Mouse (Mus musculus) layer of hippocampus, adult 11-12 months (tissue): Measurements from ENCODE around the gene Tifa.
"Not testable (repeated sequence)": the region's sequence is repeated elsewhere in the genome, so short reads cannot be mapped to it uniquely, and the experiment has no call there.

ENCODE experiments used
- DNase-seq: peaks from one replicate; pipeline ENCODE4 v3.0.0; 2022; ENCODE audit warnings: low spot score

Tifa gene

DNA sequence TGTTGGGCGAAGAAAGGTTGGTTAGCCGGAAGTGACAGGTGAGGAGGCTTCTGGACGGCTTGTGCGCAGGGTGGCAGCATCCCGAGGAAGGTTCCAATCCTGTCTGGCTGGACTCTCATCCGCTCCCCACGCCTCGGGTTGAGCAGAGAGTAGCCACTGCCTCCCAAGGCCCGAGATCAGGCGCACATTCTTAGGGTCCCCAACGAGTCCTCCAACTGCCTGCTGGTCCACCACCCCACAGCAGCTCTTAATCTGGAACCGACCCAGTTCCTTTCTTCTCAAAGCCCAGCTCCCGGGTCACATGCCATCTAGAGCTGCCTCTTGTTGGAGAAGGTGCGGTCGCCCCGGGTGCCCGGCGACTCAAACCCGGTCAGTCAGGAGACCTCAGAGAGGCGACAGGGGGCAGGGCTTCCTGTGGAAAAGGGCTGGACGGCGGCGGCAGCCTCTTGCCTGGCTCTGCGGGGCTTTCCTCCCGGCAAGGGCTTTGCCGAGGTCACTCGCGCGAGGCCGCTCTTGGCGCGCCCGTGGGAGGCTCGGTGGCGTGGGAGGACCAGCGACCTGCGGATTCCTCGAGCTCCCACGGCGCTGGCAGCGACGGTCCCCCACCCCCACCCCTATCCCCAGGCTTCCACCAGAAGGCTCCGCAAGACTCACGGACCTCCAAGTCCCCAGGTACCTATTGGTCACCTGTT lies at the start of gene Tifa:
Tifa (plus strand) TSS at position 306 of the 692 bp plus-strand sequence.
- peak; percentile 66 for DNase-seq

GRCm38 (mm10) chr3:127741473-127741872 lies 48.1 kb upstream of the Tifa start:
- no peak for DNase-seq

DNA sequence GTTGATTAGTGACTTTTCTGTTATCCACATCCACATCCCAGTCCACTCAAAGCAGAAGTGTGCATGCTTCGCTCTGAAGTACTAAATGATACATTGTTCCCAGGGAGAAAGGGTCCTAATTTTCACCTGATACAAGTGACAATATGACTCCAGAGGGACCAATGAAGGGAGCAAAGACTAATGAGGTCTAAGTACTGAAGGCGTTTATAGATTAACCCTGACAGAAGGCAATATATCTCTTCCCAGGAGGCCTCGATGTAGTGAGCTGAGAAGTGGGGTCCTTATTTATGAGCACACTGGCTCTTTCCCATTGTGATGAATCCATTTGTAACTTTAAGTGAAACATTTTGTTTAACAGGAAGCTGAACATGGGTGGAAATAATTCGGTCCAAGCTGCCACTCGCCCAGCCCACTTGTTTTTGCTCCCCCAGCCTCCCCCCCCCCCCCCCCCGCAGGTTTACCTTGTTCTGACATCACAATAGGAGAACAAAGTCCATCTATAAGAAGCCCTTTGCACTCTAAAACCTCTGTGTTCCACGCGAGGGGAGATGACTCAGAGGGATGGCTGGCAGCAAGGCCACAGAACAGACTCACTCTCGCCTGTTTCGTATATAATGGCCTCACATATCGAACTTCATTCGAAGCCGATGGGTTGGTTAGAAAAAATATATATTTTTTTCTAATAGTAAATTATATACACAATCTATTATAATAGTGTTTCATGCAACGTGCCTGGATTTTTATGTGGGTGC lies 45.8 kb upstream of the Tifa start:
- DNase-seq: no peak

- no peak for DNase-seq
Measured at GRCm38 (mm10) chr3:127745504-127745903, 44.1 kb upstream of the Tifa start.

DNA sequence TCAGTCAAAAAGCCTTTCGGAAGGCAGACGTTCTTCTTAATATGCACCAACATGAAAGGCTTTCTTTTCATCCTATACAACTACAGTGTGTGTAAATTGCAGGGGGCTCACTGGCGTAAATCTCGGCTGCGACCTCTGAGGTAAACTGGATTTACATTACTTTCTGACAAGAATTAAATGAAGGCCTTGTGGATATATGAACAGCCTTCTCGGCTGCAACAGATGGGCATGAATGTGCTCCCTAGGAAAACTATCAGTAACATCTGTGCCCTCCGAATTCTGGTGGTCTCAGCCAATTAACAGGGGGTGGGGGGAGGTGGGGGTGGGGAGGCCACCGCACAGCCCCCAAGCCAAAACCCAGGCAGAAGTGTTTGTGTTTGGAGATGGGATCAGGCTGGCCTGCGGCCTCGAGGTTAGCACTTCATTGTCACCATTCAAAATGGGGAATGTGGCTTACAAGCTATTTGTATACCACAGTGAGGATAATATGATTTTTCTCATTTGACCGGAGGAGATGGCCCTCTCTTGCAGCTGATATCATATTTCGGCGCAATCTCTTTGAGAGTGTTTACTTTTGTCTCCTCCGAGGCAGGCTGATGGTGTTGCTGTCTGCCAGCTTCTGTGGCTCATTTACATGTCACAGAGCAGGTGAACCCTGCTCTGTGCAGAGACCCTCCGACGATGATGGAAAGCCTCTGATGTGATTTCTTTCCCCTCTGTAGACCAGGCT lies 43.5 kb upstream of the Tifa start:
- no peak for DNase-seq

DNA sequence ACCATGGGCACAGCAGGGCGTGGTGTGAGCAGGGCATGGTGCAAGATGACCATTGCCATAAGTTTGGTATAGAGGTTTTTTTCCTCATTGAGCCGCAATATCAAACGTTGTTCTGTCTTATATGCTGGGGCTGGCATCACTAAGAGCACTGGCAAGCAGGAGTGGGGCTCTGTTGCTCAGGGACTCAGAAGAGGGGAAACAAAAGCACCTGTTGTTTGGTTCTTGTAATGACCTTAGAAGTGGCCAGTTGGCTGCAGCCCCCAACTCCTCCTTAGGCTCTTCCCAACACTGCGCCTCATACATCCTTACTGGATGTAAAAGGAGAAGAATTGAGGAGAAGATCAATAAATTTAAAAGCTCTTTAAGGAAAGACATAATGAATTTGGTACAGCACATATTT lies 41.0 kb upstream of the Tifa start:
- no peak for DNase-seq

- DNase-seq: no peak
Measured at GRCm38 (mm10) chr3:127749266-127749665, 40.3 kb upstream of the Tifa start.

- no peak for DNase-seq
Measured at GRCm38 (mm10) chr3:127749981-127750562, 39.5 kb upstream of the Tifa start.

- no peak for DNase-seq
Measured at GRCm38 (mm10) chr3:127756458-127756857, 33.1 kb upstream of the Tifa start.

DNA sequence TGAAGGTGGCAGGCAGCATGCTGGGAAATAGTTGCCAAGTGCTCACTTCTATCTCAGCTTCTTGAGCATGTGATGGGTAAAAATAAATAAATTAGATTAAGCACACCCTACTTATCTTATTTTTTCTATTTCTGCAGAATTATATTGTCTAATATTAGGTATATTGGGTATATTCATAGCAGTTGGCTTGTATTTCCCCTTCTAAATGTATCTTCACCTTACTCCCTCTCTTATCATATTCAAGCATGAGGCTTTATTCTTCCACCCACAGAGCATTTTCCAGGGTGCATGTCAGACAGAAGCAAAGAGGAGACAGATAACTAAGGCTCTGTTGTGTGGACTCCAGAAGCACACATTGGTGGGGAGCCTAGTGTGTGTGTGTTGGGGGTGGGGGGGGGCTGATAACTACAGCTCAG lies 31.7 kb upstream of the Tifa start:
- no peak for DNase-seq

DNA sequence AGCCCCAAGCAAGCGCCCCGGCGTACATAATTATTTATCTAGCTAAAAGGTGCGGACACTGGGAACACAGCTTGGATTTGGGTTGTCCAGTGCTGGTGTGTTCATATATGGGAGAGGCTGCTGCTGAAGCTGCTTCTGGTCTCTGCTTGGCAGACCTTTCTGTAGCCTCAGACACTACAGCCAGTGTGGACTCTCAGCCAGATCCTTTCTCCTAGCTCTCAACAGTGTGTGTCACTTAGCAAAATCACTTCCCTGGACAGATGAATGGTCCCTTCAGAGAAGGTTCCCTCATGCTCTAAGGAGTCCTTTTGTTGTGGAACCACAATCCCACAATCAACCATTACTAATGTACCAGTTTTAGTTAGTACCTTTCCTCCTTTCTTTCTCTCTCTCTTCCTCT lies 30.8 kb upstream of the Tifa start:
- DNase-seq: no peak

- DNase-seq: peak; percentile 60
Measured at GRCm38 (mm10) chr3:127759212-127759611, 30.4 kb upstream of the Tifa start.

GRCm38 (mm10) chr3:127762403-127762802 lies 27.2 kb upstream of the Tifa start:
- no peak for DNase-seq

GRCm38 (mm10) chr3:127763076-127763612 lies 26.5 kb upstream of the Tifa start:
- DNase-seq: peak; percentile 81

DNA sequence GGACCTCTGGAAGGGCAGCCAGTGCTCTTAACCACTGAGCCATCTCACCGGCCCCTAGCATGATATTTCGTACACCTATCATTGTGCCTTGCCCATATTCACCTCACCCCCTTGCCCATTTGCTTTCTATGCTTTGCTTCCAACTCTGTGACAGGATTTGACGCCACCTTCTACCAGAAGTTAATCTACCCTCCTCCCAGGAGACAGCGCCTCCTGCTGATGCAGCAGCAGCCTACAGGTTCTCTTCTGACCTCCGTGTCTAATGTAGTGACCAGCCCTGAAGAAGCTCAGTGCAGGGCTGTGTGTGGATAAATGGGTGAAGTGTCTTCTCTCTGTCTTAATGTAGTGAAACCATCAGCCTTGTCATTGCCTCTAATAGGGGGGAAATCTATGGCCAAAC lies 25.1 kb upstream of the Tifa start:
- DNase-seq: no peak

DNA sequence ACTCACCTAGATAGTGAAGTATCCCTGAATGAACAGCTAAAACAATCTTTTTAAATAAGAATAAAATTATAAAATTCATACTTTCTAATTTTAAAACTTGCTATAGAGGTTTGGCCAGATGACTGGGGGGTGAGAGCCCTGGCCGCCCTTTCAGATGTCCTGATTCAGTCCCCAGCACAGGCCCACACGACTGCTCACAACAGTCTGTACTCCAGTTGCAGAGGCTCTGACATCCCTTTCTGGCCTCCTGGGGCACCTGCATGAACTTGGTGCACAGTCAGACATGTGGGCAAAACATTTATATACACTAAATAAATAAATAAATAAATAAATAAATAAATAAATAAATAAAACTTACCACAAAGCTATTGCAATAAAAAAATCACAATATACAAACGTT lies 23.6 kb upstream of the Tifa start:
- DNase-seq: no peak

DNA sequence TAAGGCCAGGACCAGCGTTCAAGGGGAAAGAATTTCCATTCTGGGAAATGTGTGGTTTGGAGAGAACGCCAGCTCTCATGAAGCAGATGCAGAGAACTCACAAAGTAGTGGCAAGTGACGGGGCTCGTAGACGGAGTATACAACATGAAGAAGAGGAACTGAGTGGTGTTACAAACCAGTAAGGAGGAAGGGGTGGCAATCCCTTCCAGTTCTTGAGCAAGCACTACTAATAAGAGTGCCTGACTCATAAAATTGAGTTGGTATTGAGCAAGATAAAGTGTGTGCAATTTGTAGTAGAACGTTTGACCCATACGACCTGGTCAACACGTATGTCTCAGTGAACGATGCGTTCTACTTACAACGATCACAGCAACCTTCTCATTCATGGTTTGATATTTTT lies 20.5 kb upstream of the Tifa start:
- DNase-seq: no peak

- peak; percentile 58 for DNase-seq
Measured at GRCm38 (mm10) chr3:127780021-127780644, 9.5 kb upstream of the Tifa start, which contains the start of gene Alpk1. Gene Alpk1 (minus strand): TSS chr3:127780527.

DNA sequence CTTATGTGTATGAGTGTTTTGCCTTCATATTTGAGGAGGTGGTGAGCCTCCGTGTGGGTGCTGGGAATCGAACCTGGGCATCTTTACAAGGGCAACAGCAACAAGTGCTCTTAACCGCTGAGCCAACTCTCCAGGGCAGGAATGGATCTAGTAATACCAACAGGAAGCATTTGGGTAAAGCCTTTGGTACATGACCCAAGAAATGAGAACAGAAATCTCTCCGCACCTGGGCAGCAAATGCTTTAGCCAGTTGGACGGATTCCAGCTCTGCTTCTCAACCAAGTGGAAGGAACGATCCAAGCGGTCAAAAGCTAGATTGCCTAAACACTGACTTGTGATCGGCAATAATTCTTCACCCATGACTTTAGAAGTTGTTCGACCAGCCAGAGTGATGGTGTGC lies 8.7 kb upstream of the Tifa start:
- no peak for DNase-seq

- no peak for DNase-seq
Measured at GRCm38 (mm10) chr3:127782921-127783320, 6.7 kb upstream of the Tifa start.

GRCm38 (mm10) chr3:127783680-127784079 lies 5.9 kb upstream of the Tifa start:
- not testable (repeated sequence) for DNase-seq

DNA sequence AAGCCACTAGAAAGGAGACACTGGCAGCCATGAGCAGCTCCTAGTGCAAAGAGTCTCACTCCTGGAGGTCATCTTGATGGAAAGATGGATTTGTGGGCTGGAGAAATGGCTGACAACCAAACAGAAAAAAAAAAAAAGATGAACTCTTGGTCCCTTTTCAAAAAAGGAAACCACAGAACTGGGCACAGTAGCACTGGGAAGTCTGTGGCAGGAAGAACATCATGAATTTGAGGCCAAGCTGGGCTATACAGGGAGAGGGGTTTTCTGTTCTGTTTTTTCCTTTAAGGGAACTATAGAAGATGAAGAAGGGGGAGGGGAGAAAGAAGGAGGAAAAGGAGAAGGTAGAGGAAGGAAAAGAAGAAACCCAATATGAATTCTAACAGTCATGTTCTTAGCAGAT lies 2.6 kb upstream of the Tifa start:
- DNase-seq: no peak
